Mouse (Mus musculus): ENCODE measurements around the gene Actl6b.

Actl6b gene

GRCm38 (mm10) chr5:137553411-137553837 is at the start of gene Actl6b:
TSS of gene Actl6b (plus strand) at chr5:137553517.
- peak; percentile 83 for DNase-seq (ENCODE audit: extremely low spot score, low spot score)

GRCm38 (mm10) chr5:137504041-137504440 is 49.3 kb upstream of the Actl6b start:
- DNase-seq (ENCODE audit: extremely low spot score, low spot score), result no peak

- DNase-seq (ENCODE audit: extremely low spot score, low spot score), result peak; percentile 90
Observed at GRCm38 (mm10) chr5:137510014-137510501, 43.3 kb upstream of the Actl6b start.

- peak; percentile 37 for DNase-seq (ENCODE audit: extremely low spot score, low spot score)
Observed at GRCm38 (mm10) chr5:137510573-137511390, 42.5 kb upstream of the Actl6b start.

- no peak for DNase-seq (ENCODE audit: extremely low spot score, low spot score)
Observed at GRCm38 (mm10) chr5:137511706-137512105, 41.6 kb upstream of the Actl6b start.

GRCm38 (mm10) chr5:137512847-137513794 is 40.2 kb upstream of the Actl6b start:
- DNase-seq (ENCODE audit: extremely low spot score, low spot score), result peak; percentile 55

- DNase-seq (ENCODE audit: extremely low spot score, low spot score), result no peak
Observed at GRCm38 (mm10) chr5:137513951-137514721, 39.2 kb upstream of the Actl6b start.

GRCm38 (mm10) chr5:137514811-137515210 is 38.5 kb upstream of the Actl6b start:
- DNase-seq (ENCODE audit: extremely low spot score, low spot score), result no peak

GRCm38 (mm10) chr5:137518436-137518835 is 34.9 kb upstream of the Actl6b start, which contains the start of gene Gigyf1:
TSS of gene Gigyf1 (plus strand) at chr5:137518548.
- DNase-seq (ENCODE audit: extremely low spot score, low spot score), result no peak

- DNase-seq (ENCODE audit: extremely low spot score, low spot score), result no peak
Observed at GRCm38 (mm10) chr5:137519691-137520550, 33.4 kb upstream of the Actl6b start.

- no peak for DNase-seq (ENCODE audit: extremely low spot score, low spot score)
Observed at GRCm38 (mm10) chr5:137521861-137522260, 31.5 kb upstream of the Actl6b start.

- DNase-seq (ENCODE audit: extremely low spot score, low spot score), result no peak
Observed at GRCm38 (mm10) chr5:137522711-137523110, 30.6 kb upstream of the Actl6b start.

- DNase-seq (ENCODE audit: extremely low spot score, low spot score), result no peak
Observed at GRCm38 (mm10) chr5:137523396-137524250, 29.7 kb upstream of the Actl6b start.

- DNase-seq (ENCODE audit: extremely low spot score, low spot score), result no peak
Observed at GRCm38 (mm10) chr5:137524251-137524515, 29.1 kb upstream of the Actl6b start.

- DNase-seq (ENCODE audit: extremely low spot score, low spot score), result no peak
Observed at GRCm38 (mm10) chr5:137524671-137525070, 28.6 kb upstream of the Actl6b start.

- no peak for DNase-seq (ENCODE audit: extremely low spot score, low spot score)
Observed at GRCm38 (mm10) chr5:137525511-137525910, 27.8 kb upstream of the Actl6b start.

GRCm38 (mm10) chr5:137526192-137526936 is 27.0 kb upstream of the Actl6b start:
- no peak for DNase-seq (ENCODE audit: extremely low spot score, low spot score)

- no peak for DNase-seq (ENCODE audit: extremely low spot score, low spot score)
Observed at GRCm38 (mm10) chr5:137527413-137527812, 25.9 kb upstream of the Actl6b start.

All from neural tube, embryonic 10.5 days (tissue).